Mouse (Mus musculus) kidney, adult 2 months (tissue): ENCODE data around the gene Cd36.

Experiments
- CTCF ChIP-seq: fragments of 200-500 bp; conservative IDR thresholded peaks from 2 replicates; pipeline ENCODE4 v1.5.1; 2011; ENCODE audit warnings: low read depth, mild to moderate bottlenecking, control low read depth, low read length, moderate library complexity, mixed read lengths; ENCODE audit not compliant: insufficient read depth, insufficient read length
- POLR2A ChIP-seq: fragments of 200-500 bp; IDR thresholded peaks from one replicate; pipeline ENCODE4 v1.6.1; 2011; ENCODE audit warnings: low read depth, low read length, control low read depth

DNA sequence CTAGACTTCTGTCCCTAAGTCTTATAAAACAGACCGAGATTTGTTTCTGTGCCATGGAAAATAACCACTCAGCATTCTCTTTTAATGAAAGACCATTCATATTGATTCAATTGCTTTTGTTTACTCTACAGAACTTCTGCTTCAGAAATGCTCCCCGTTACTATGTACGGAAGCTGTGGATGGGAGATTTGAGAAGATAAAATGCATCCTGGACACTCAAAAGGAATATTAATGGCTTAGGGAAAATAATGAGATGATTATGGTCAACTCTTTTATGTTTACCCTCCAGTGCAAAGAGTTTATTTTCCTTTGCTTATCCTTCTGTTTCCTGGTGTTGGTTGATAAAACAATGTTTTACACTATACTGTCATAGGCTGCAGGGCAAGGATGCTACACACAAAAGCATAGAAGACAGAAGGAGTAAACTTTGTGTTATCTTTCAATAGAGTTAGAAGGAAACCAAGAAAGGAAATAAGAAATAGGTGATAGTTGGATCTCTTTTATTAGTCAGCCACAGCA, 5.2 kb downstream of the Cd36 start:
- TF ChIP-seq CTCF, result no peak
- no peak for TF ChIP-seq POLR2A
